Mouse (Mus musculus) frontal cortex, postnatal 10 days (tissue): ENCODE results near the gene Exoc3l4.

Experiments
- DNase-seq, 2 experiments: peaks; one replicate each; pipeline ENCODE4 v3.0.0; 2022; ENCODE audit warnings: low spot score in 2 of 2, mixed read lengths in 1 of 2

Exoc3l4 gene

DNA sequence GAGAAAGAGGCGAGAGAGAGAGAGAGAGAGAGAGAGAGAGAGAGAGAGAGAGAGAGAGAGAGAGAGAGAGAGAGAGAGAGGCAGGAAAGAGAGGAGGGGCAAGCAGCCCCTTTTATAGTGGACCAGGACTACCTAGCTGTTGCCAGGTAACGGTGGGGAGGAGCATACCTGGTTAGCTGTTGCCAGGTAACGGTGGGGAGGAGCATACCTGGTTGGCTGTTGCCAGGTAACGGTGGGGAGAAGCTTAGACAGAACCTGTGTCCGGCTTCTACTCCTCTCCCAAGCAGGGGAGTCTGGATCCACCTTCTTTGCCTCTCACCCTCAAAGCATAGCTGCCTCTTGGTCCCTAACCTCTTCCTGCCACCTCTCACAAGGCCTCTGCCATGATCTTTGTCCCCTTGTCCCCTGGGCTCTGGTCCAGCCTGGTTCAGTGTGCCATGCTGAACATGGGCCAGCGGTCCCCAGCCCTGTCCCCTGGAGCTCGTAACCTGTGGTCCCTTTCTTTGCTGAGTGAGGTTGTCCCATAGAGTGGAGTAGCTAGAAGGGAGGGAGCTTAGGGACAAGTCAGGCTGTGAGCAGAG lies 17.4 kb downstream of the Exoc3l4 start:
- DNase-seq, result no peak

DNA sequence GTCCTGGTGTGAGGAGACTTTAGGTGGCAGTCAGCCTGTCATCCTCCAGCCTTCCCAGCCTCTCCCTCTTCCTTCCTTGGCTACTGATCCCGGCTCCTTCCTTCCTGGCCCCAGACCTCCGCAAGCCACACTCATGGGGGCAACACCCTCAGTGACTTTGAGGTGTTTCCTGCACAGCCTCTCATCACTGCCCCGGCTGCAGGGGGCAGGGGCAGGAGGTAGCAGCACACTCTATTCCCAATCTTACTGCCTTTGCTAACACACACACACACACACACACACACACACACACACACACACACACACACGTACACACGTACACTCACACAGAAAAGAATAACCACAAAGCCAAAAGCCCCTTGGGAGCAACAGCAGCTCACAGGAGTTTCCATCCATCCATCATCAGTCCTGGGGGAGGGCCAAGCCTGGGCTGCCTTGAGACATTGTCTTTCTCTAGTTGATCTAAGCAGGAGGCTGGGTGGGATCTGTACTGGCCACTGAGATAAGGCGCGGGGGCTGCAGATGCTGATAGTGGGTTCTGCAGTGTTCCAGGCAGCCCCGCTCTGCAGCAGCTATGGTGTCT lies 18.0 kb downstream of the Exoc3l4 start:
- no peak for DNase-seq

DNA sequence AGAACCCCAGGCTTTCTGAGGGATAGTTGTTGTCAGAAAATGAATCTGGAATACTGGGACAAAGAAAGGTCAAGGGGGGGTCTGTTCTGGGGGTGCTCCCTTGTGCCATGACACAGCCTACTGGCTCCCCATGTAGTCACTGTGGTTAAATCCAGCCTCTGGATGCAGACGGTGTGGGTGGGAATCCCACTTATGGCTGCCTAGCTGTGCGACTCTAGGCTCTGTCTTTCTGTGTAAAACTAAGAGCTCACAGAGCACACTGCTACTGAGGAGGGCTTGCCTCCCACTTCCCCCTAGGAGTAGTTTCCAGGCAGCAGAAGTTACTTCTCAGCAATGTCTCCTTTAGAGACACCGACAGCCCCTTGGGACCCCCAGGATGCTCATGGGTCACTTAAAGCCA lies 19.4 kb downstream of the Exoc3l4 start:
- DNase-seq, result no peak

DNA sequence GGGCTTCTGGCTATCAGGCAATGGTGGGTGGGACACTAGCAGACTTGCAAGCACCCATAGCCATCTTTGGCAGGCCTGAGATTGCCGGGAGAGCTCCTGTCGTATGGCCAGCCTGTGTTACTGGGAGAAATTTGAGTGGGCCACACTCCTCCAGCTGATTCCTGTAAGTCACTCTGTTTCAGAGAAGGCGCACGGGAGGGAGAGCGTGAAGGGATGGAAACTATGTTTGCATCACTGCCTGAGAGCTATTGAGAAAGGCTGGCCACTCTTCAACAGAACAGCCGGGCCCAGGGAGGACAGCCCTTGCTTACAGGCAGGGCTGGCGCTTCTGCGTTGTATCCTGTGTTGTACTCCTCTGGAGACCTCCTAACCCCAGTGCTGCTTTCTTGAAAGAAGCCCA lies 19.8 kb downstream of the Exoc3l4 start:
- no peak for DNase-seq

DNA sequence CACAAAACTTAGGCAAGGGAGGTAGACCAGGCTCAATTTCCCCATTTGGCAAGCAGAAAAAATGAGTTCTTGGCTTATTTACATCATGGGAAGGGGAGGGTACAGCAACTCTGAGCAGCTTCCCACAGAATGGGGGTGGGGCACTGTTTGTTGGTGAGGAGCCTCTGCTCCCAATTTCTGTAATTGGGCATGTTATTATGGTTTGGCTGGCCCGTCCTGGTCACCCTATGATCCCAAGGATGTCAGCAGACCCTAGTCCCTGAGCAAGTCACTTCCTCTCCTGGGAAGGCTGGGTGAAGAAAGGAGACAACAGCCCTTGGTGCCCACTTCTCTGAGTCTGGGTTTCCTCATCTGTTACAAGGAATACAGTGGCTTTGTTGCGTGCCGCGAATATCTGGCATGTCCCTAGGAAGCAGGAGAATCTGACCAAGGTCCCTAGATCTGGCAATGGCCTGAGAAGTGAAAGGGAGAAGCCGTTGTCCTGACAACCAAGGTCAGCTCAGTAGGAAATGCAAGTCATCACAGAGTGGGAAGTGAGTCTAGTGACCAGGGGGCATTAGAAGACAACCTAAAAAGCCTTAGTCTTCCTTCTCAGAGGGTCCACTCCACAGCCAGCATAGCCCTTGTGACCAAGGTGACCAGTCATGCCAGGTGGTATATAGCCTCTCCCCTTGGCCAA lies 20.5 kb downstream of the Exoc3l4 start:
- DNase-seq, result no peak

DNA sequence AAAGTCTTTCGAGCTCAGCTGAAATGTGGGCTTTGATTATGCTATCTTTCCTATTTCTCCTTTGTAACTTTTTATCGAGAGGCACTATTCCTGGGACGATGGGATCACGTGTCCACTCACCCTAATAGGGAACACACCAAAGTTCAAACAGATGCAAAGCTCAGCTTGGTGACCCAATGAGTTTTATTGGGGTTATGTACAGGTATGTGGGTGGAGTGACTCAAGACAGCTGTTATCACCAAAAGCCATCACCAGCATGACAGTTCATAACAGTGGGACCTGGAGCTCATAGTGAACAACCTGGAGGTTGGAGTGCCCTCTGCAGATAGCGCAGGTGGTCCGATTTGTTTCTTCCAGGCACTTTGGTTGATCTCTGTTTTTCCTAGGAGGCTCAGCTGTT lies 22.0 kb downstream of the Exoc3l4 start:
- DNase-seq, result no peak

DNA sequence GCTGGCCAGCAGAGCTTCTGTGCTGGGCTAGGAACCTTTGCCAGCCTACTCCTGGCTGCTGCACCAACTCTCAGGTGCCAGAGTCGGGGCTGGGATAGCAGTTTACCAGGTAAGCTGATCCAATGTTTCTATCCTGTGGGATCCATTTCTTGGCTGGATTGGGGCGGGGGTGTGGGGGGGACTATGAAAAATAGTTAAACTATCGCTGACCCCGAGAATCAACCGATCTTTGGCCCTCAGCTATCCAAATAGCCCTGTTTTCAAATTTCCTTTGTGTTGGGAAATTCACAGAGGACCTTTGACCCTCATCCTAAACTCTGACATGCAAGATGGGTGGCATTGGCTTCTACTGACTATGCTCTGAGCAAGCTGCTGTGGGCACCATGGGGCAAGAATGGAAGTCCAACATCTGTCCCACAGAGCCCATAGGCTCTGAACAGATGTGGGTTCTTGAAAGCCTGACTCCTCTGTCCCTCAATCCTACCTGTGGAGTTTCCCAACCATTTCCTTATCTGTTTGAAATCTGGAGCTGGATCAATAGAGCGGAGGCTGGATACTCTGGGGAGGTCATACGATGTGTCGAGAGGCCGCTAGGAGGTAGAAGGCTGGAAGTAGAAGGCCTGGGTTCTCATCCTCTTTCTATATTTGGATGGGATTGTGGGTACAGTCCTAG lies 24.0 kb downstream of the Exoc3l4 start:
- no peak for DNase-seq

DNA sequence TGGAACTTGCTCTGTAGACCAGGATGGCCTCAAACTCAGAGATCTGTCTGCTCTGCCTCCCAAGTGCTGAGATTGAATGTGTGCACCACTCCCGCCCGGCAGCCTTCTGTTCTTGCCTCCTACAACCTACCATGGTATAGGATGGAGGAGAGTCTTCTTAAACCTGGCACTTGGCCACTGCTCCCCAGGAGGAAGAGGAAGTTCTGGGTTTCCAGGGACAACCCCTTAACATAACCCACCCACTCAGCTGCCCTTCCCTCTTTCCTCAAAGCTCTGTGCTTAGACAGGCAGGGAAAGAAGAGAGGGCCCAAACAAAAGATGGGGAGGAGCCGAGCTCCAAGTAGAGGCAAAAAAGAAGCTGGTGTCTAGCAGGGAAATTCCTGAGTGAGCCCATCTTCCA lies 24.7 kb downstream of the Exoc3l4 start:
- no peak for DNase-seq

DNA sequence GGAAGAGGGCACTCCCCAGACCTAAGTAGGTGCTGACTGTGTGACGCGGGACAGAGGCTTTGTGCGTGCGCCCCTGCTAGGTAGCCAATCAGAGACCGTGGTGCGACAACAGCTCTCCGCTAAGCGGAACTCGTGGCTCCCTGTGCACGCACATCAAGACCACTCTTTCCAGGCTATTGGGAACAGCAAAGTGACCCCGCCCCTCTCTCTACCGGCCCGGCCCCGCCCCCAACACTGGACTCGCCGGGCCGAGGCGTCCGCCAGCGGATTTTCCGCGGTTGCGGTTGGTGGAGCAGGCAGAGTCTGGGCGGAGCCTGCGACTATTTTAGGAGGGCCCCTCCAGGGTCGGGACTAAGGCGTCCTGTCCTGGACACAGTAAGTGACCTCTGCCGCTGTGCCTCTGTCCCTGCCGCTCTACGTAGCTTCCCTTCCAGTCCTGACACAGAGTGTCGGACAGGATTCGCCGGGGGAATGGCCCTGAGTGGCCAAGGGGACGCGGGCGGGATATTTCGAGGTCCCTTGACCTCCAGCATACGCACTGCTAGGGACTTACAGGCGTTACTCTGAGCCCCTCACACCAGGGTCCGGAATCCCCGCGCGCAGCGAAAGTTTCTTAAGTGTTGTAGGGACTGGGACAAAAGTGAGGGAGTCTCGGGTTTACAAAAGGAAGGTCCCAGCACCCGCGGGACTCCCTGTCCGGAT lies 25.6 kb downstream of the Exoc3l4 start, which contains the start of gene Tnfaip2:
Gene Tnfaip2 (plus strand): TSS at position 161 of the 702 bp plus-strand sequence.
- DNase-seq, result no peak

DNA sequence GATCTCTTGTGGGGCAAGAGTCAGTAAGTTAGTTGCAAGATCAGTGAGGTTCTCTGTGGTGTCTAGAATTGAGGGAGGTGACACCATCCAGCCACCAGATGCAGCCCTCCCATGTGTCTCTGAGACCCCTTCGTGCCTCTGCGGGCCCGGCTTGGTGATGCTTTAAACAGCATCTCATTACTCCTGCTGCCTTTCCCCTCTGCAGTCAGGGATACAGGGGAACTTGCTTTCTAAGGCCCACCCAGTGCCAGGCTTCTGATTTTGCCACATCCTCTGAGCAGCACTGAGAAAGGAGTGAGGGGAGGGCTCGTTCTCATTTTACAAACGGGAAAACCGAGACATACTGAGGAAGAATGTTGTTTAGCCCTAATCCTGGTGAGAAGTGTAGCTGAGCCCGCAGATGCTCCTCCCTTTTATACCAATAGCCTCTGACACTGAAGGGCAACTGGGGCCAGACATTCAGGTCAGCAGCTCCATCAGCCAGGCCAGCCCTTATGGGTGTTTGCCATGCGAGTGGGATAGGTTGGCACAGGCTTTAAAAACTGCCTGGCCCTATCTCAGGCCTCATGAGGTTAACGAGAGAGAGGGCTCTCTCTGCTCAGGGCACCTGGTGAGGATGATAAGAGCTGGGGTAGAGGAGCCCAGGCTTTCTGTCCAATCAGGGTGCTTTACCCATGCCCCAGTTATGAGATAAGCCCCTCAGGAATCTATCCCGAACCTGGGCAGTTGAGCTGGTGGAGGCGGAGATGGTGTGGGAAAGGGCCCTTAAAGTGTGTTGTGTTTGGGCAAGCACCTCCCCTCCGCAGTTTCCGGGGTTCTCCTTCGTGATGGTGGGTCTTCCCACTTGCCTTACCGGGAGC lies 26.4 kb downstream of the Exoc3l4 start:
- DNase-seq, result no peak

DNA sequence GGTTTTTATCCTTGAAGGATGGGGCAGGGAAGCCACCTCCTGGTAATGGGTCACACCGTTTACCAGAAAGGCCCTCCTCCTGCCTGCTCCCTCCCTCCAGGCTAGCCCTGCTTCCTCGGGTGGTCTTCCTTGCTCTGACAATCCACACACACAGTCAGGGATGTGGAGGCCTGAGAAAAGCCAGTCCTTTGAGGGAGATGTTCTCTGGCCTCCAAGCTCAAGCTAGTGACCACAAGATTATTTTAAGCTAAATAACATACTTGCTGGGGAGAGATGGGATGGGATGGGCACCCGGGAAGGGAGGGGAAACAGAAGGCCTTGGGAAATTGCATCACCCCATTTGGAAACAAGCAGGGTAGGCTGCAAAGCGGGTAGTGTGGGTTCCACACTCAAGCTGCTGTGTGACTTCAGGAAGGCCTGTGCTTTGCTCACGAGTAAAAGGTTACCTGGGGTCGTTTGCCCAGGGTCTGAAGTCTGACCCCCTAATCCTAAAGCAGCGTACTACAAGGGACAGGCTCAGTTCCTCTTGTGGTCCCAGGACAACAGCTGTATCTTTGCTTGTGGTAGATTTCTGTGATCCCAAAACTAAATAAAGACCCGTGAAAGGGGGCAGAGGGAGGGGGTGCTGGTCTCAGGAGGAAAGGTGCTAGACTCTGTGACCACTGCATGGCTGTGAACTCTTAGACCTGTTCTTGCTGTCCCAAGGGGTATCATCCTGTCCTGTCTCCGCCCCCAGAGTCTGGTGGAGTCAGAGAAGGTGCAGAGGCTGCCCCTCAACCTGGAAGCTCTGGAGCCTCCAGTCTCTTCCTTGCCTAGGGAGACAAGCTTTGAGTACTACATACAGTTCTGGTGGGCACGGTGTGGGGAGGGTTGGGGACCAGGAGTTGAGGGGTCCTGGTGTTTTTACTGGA lies 27.4 kb downstream of the Exoc3l4 start:
- DNase-seq, result no peak

DNA sequence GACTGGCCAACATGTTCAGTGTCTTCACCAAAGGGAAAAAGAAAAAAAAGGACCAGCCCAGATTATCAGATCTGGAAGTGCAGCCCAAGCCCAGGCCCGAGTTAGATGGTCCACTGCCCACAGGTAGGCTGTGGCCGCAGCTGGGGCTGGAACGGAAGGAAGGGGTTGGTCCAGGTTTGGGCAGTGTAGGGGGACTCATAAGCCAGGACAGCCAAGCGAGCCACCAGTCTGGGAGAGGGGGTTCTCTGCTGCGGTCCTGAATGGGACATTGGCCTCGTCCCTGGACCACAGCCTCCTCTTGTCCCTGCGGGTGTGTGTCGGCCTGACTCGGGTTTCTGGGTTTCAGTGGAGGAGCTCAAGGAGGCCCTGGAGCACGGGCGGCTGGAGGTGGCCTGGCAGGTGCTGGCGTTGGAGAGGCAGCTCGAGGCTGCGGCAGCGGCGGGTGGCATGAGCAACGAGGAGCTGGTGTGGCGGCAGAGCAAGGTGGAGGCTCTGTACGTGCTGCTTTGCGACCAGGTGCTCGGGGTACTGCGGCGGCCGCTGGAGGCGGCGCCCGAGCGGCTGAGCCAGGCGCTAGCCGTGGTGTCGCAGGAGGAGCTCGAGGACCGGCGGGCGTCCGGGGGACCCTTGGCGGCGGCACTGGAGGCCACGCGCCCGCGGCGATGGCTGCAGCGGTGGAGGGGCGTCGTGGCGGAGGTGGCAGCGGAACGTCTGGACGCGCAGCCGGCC lies 28.5 kb downstream of the Exoc3l4 start:
- DNase-seq, result no peak

DNA sequence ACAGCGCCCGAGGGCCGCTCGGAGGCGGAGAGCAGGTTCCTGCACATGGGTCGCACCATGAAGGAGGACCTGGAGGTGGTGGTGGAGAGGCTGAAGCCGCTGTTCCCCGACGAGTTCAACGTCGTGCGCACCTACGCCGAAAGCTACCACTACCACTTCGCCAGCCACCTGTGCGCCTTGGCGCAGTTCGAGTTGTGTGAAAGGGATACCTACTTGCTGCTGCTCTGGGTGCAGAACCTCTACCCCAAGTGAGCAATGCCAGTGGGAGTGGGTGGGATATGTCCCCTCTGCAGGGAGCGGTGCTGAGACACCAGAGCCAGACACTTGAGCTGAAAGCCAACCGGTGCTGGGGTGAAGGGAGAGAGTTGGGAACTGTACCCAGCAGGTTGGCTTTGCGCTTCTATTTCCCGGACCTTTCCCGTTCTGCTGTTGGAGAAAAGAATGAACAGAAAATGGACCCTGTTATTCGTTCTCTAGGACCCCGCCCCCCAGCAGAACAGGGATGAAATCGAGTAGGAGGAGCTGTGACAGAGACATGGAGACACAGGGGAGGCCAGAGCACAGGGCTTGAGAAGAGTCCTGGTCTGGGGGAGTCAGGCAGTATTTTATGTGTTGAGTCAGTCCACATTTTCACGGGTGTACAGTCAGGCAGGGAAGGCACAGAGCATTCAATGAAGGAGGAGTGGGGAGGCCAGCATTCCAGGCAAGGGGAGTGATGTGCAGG lies 29.2 kb downstream of the Exoc3l4 start:
- DNase-seq, result no peak

DNA sequence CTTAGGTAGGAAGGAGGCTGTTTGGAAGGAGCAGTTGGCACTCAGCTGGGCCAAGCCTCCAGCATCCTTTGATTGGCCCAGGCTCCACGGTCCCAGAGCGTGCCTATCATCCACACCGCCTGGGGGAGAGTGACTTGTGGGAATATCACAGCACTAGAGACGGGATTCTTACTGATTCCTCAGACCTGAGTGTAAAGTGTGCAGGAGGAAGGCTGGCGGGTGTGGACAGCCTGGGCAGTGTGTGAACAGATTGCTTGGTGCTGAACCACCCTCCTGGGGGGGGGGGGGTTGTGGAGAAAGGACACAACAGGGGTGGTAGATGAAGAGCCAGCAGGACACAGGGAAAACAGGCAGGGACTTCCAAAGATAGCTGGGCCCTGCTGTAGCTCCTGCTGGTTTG lies 29.9 kb downstream of the Exoc3l4 start:
- DNase-seq, result no peak

DNA sequence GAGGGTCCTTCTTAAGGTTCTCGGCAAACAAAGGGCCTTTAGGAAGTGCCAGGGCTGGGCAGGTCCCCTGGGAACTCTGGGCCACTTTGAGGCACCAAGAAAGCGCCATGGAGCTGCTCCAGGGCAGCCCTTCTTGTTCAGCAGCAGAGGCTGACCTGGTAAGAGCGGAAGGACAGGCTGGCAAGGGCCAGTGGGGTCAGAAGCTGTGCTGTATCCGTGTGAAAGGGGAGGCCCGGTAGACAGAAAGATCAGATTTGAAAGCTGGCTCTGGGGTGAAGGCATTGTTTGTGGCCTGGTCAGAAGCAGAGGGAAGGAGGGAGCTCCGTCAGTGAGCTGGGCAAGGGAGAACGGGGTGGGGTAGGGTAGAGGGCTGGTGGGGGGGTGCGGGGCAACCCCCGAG lies 30.5 kb downstream of the Exoc3l4 start:
- no peak for DNase-seq

DNA sequence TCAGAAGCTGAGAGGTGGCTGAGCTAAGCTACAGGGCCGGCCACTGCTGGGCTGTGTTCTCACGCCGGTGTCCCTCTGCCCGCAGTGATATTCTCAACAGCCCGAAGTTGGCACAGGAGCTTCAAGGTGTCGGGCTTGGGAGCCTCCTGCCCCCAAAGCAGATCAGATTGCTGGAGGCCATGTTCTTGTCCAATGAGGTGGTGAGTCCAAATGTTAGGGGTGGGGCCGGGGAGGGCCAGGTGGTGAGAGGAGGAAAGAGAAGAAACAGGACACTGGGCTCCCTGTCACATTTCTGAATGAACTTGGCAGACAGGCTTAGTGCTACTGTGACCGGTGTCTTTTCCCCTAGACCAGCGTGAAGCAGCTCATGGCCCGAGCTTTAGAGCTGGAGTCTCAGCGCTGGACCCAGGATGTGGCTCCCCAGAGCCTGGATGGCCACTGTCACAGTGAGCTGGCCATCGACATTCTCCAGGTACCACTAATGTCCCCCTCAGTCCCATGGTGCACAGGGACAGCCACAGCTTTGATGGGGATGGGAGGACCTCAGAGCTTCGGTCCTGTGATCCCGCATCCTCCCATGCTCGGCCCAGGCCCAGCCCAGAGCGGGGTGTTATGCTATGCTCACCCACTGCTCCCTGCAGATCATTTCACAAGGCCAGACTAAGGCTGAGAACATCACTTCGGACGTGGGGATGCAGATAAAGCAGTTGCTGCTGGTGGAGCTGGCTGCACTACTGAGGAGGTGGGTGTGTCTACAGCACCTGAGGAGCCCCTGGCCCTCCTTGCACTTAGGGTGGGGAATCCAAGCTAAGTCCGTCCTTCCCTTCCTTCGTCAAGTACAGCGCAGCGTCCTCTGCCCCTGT lies 31.3 kb downstream of the Exoc3l4 start:
- DNase-seq, result no peak

DNA sequence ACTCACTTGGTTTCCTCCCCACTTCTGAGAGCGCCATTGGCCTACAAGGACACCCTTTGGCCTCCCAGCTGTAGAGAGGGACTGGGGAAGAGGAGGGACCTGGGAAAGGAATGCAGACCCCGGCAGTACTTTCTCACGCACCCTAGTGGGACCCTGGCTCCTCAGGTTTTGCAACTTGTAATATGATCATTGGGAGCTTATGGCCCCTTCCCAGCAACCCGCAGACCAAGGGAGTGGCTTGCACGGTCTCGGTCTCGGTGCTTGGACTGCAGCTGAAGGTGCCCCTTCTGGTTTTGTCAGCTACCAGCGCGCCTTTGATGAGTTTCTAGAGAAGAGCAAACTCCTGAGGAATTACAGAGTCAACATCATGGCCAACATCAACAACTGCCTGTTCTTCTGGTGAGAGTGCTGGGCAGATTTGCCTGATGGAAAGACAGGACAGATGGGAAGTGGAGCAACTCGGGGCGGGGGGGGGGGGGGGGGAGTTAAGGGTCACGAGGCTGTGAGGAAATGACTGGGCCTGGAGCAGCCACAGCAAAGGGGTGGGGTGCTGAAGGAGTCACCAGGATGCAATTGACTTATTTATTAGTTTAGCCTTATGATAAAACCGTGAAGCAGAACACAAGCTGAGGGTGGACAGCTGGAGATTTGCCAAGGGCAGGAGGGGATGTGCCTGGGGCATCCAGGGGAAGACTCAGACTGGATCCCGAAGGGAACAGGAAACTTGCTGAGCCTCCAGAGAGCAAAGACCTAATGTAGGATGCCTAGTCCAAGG lies 32.3 kb downstream of the Exoc3l4 start:
- no peak for DNase-seq
